Mouse (Mus musculus) midbrain, embryonic 11.5 days (tissue): ENCODE results near the gene Pcbp2. TPM values are rescaled to one million over a fixed set of nuclear protein-coding genes. Genes with fewer than 3 reads are reported as not detected.

Source experiments
- ATAC-seq: fragments of 200-750 bp; cut with Nextera tagmentation; 2 replicates; pipeline ENCODE4 v1.8.0; 2017; ENCODE audit warnings: moderate TSS enrichment, moderate library complexity; ENCODE audit not compliant: low FRiP score
- DNase-seq: peaks from one replicate; pipeline ENCODE4 v3.0.0; 2015; ENCODE audit warnings: low spot score; ENCODE audit errors: missing footprints
- H3K27ac ChIP-seq: fragments of 300-500 bp; sonication (generic); 2 replicates; pipeline ENCODE4 v1.5.1; 2014; ENCODE audit warnings: low read depth, low read length
- H3K27me3 ChIP-seq: fragments of 300-500 bp; sonication (generic); 2 replicates; pipeline ENCODE4 v1.6.1; 2014; ENCODE audit warnings: mild to moderate bottlenecking, low read length, moderate library complexity, mixed read lengths; ENCODE audit not compliant: control insufficient read depth, insufficient read depth
- H3K36me3 ChIP-seq: fragments of 300-500 bp; sonication (generic); 2 replicates; pipeline ENCODE4 v1.6.1; 2014; ENCODE audit warnings: mild to moderate bottlenecking, low read length, moderate library complexity, mixed read lengths; ENCODE audit not compliant: control insufficient read depth, insufficient read depth
- H3K4me1 ChIP-seq: fragments of 300-500 bp; sonication (generic); 2 replicates; pipeline ENCODE4 v1.6.1; 2014; ENCODE audit warnings: low read length; ENCODE audit not compliant: control insufficient read depth, insufficient read depth
- H3K4me2 ChIP-seq: fragments of 300-500 bp; sonication (generic); 2 replicates; pipeline ENCODE4 v1.6.1; 2014; ENCODE audit warnings: mild to moderate bottlenecking, moderate library complexity
- H3K4me3 ChIP-seq: fragments of 300-500 bp; sonication (generic); 2 replicates; pipeline ENCODE4 v1.5.1; 2014; ENCODE audit warnings: low read depth, low read length
- H3K9ac ChIP-seq: fragments of 300-500 bp; sonication (generic); 2 replicates; pipeline ENCODE4 v1.6.1; 2014; ENCODE audit warnings: low read length
- H3K9me3 ChIP-seq: fragments of 300-500 bp; sonication (generic); 2 replicates; pipeline ENCODE4 v1.6.1; 2016; ENCODE audit warnings: low read length; ENCODE audit not compliant: control insufficient read depth
- WGBS: fragments of 180-500 bp; shearing (Covaris S2); extraction: QIAGEN DNeasy Blood & Tissue Kit; methylation state at CpG from one replicate; pipeline ENCODE4 v1.1.7; 2014; 5-methylcytosine and 5-hydroxymethylcytosine counted together
- polyA plus RNA-seq: library from polyadenylated mRNA; unstranded; fragments of >200 nt; fragmentation: Nextera tagmentation; extraction: Ambion mirVana; gene quantifications from 2 replicates; pipeline ENCODE4 v1.2.1, GENCODE M21; 2014

The Pcbp2 gene
- polyA plus RNA-seq, 1 experiment from 2014 or later, result 255 TPM

- Histone ChIP-seq H3K4me3 (no peak within 1 kb of the TSS), H3K36me3 (no peaks in the 10 kb centered on the region), H3K4me2 (no peak within 1 kb of the TSS), H3K27ac (no peak within 1 kb of the TSS), H3K9me3 (no peaks in the 10 kb centered on the region), H3K4me1 (no peaks in the 10 kb centered on the region), H3K27me3 (no peaks in the 10 kb centered on the region), H3K9ac (no peak within 1 kb of the TSS)
- WGBS, result 71% methylated on average over 8 of the region's 8 CpGs
- DNase-seq (no peak), ATAC-seq (no peak)
Observed at GRCm38 (mm10) chr15:102445146-102445545, 25.2 kb upstream of the Pcbp2 start, which contains the start of gene Amhr2. Gene Amhr2, plus strand, starts transcription at chr15:102445367.

- Histone ChIP-seq H3K27me3 (no peaks in the 10 kb centered on the region), H3K27ac (no peak overlapping the region), H3K4me1 (no peaks in the 10 kb centered on the region), H3K9me3 (no peaks in the 10 kb centered on the region), H3K9ac (no peak overlapping the region), H3K4me2 (no peak overlapping the region), H3K4me3 (no peak overlapping the region), H3K36me3 (no peaks in the 10 kb centered on the region)
- WGBS, result 58% methylated on average over 6 of the region's 6 CpGs
- DNase-seq, result no peak
- ATAC-seq, result no peak
Observed at GRCm38 (mm10) chr15:102446448-102446847, 23.9 kb upstream of the Pcbp2 start.

GRCm38 (mm10) chr15:102449366-102449765 lies 21.0 kb upstream of the Pcbp2 start:
- ATAC-seq (no peak), DNase-seq (no peak)
- 69% methylated on average over 8 of the region's 8 CpGs for WGBS
- no peak overlapping the region for H3K9ac ChIP-seq
- H3K27ac ChIP-seq, result no peak overlapping the region
- H3K36me3 ChIP-seq, result no peaks in the 10 kb centered on the region
- H3K4me1 ChIP-seq, result no peaks in the 10 kb centered on the region
- H3K4me2 ChIP-seq, result no peak overlapping the region
- H3K27me3 ChIP-seq, result no peaks in the 10 kb centered on the region
- no peak overlapping the region for H3K4me3 ChIP-seq
- no peaks in the 10 kb centered on the region for H3K9me3 ChIP-seq

- WGBS, result 27% methylated on average over 7 of the region's 7 CpGs
Observed at GRCm38 (mm10) chr15:102450928-102451327, 19.4 kb upstream of the Pcbp2 start.

GRCm38 (mm10) chr15:102451666-102452430 lies 18.5 kb upstream of the Pcbp2 start:
- no peaks in the 10 kb centered on the region for H3K27me3 ChIP-seq
- no peak overlapping the region for H3K4me2 ChIP-seq
- H3K36me3 ChIP-seq, result no peaks in the 10 kb centered on the region
- no peaks in the 10 kb centered on the region for H3K9me3 ChIP-seq
- ATAC-seq, result no peak
- no peaks in the 10 kb centered on the region for H3K4me1 ChIP-seq
- 84% methylated on average over 26 of the region's 26 CpGs for WGBS
- no peak overlapping the region for H3K4me3 ChIP-seq
- no peak overlapping the region for H3K9ac ChIP-seq
- no peak overlapping the region for H3K27ac ChIP-seq
- no peak for DNase-seq

More at GRCm38 (mm10) chr15:102450928-102451327, 19.4 kb upstream of the Pcbp2 start:
- no peaks in the 10 kb centered on the region for H3K4me1 ChIP-seq
- H3K9ac ChIP-seq, result no peak overlapping the region
- H3K4me2 ChIP-seq, result no peak overlapping the region
- no peaks in the 10 kb centered on the region for H3K36me3 ChIP-seq
- no peak overlapping the region for H3K27ac ChIP-seq
- H3K27me3 ChIP-seq, result no peaks in the 10 kb centered on the region
- no peak for ATAC-seq
- H3K4me3 ChIP-seq, result no peak overlapping the region
- H3K9me3 ChIP-seq, result no peaks in the 10 kb centered on the region
- DNase-seq, result no peak

- Histone ChIP-seq H3K4me3 (no peak overlapping the region), H3K9me3 (no peaks in the 10 kb centered on the region), H3K27me3 (no peaks in the 10 kb centered on the region), H3K4me2 (no peak overlapping the region), H3K27ac (no peak overlapping the region), H3K4me1 (peaks cover 6% of the 10 kb centered on the region; the same call in 1 of the 2 replicates), H3K9ac (no peak overlapping the region), H3K36me3 (no peaks in the 10 kb centered on the region)
- no peak for ATAC-seq
- DNase-seq, result no peak
- WGBS, result 37% methylated on average over 6 of the region's 6 CpGs
Observed at GRCm38 (mm10) chr15:102455993-102456392, 14.3 kb upstream of the Pcbp2 start.

GRCm38 (mm10) chr15:102458050-102458736 lies 12.1 kb upstream of the Pcbp2 start:
- Histone ChIP-seq H3K9me3 (no peaks in the 10 kb centered on the region), H3K4me1 (peaks cover 6% of the 10 kb centered on the region; the same call in 1 of the 2 replicates), H3K4me2 (peak overlapping the region; percentile 52), H3K4me3 (peak overlapping the region; percentile 39; the same call in 1 of the 2 replicates), H3K27ac (no peak overlapping the region), H3K27me3 (no peaks in the 10 kb centered on the region), H3K36me3 (no peaks in the 10 kb centered on the region), H3K9ac (peak overlapping the region; percentile 59; the same call in 1 of the 2 replicates)
- DNase-seq (no peak), ATAC-seq (no peak)
- 75% methylated on average over 5 of the region's 5 CpGs for whole genome bisulfite sequencing

GRCm38 (mm10) chr15:102458904-102459317 lies 11.4 kb upstream of the Pcbp2 start, which contains the start of gene Prr13:
Gene Prr13, plus strand, starts transcription at chr15:102459028.
- H3K27ac ChIP-seq, result no peak within 1 kb of the TSS; the same call in 1 of the 2 replicates
- peak within 1 kb of the TSS; percentile 39 for H3K4me3 ChIP-seq
- peak; percentile 88 for ATAC-seq
- H3K27me3 ChIP-seq, result no peaks in the 10 kb centered on the region
- peak within 1 kb of the TSS; percentile 52 for H3K4me2 ChIP-seq
- peaks cover 6% of the 10 kb centered on the region; the same call in 1 of the 2 replicates for H3K4me1 ChIP-seq
- DNase-seq, result peak; percentile 98
- under 1% methylated on average over 19 of the region's 19 CpGs for WGBS
- peak within 1 kb of the TSS; percentile 59 for H3K9ac ChIP-seq
- no peaks in the 10 kb centered on the region for H3K9me3 ChIP-seq
- no peaks in the 10 kb centered on the region for H3K36me3 ChIP-seq

GRCm38 (mm10) chr15:102459381-102459780 lies 11.0 kb upstream of the Pcbp2 start:
- 33% methylated on average over 6 of the region's 6 CpGs for WGBS
- DNase-seq (no peak), ATAC-seq (no peak)
- Histone ChIP-seq H3K4me1 (peaks cover 6% of the 10 kb centered on the region; the same call in 1 of the 2 replicates), H3K27ac (no peak overlapping the region), H3K27me3 (no peaks in the 10 kb centered on the region), H3K9ac (peak overlapping the region; percentile 59), H3K9me3 (no peaks in the 10 kb centered on the region), H3K36me3 (no peaks in the 10 kb centered on the region), H3K4me3 (peak overlapping the region; percentile 39), H3K4me2 (peak overlapping the region; percentile 52)
